Mouse (Mus musculus) midbrain, embryonic 10.5 days (tissue): ENCODE measurements around the gene Camk2g. TPM values are rescaled to one million over a fixed set of nuclear protein-coding genes. Genes with fewer than 3 reads are reported as not detected.
A peak's percentile ranks its signal among the peaks of the same experiment; 100 is the strongest.

Experiments
- DNase-seq: peaks from one replicate; pipeline ENCODE4 v3.0.0-alpha.2; 2017; ENCODE audit warnings: low spot score
- H3K27ac ChIP-seq: fragments of 300-500 bp; sonication (generic); replicated peaks from 2 replicates; pipeline ENCODE4 v1.5.1; 2016; ENCODE audit warnings: mild to moderate bottlenecking
- H3K27me3 ChIP-seq: fragments of 300-500 bp; sonication (generic); 2 replicates; pipeline ENCODE4 v1.6.1; 2016; ENCODE audit warnings: low read depth, mild to moderate bottlenecking; ENCODE audit not compliant: poor library complexity, severe bottlenecking
- H3K36me3 ChIP-seq: fragments of 300-500 bp; sonication (generic); 2 replicates; pipeline ENCODE4 v1.6.1; 2016; ENCODE audit warnings: mild to moderate bottlenecking, moderate library complexity
- H3K4me1 ChIP-seq: fragments of 300-500 bp; sonication (generic); 2 replicates; pipeline ENCODE4 v1.6.1; 2016
- H3K4me3 ChIP-seq: fragments of 300-500 bp; sonication (generic); 2 replicates; pipeline ENCODE4 v1.5.1; 2016; ENCODE audit warnings: mild to moderate bottlenecking, moderate library complexity
- H3K9me3 ChIP-seq: fragments of 300-500 bp; sonication (generic); replicated peaks from 2 replicates; pipeline ENCODE4 v1.6.1; 2016; ENCODE audit warnings: mild to moderate bottlenecking
- WGBS: fragments of 180-500 bp; shearing (Covaris S2); methylation state at CpG from one replicate; pipeline ENCODE4 v1.1.7; 2016; 5-methylcytosine and 5-hydroxymethylcytosine counted together
- polyA plus RNA-seq: library from polyadenylated mRNA; unstranded; fragments of >200 nt; fragmentation: Nextera tagmentation; extraction: Ambion mirVana; gene quantifications from 2 replicates; pipeline ENCODE4 v1.2.1, GENCODE M21; 2016

The Camk2g gene
- polyA plus RNA-seq = 41.8 and 42.8 TPM in 2 replicates

DNA sequence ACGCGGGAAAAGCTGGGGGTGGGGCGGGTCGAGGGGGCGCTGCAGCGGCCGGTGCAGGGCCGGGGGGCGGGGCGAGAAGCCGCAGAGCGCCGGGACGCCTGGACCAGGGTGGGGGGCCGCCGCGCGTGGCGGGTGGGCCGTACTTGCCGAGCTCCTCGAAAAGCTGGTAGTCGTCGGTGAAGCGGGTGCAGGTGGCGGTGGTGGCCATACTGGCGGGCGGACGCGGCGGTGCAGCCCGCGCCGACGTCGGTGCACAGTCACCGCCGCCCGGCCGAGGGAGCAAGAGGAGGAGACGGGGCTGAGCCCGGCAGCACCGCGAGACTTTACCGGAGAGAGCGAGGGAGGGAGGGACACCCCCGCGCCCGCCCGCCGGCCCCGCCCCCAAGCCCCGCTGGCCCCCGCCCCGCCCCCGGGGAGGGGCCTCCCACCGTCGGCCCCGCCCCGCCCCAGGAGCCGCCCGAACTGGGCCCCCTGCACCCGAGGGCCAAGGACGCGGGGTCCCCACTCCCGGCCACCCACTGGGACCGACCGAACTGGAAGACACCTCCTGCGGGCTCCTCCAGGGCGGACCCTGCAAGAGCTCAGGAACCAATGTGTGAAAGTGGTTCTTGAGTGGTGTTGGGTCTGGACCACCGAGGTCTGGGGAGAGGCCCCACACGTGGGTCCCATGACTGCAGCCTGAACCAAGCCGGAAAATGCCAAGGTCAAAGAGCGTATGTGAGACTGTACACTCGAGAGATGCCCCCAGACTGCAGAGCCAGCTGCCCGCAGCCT, at the start of gene Camk2g:
Camk2g (minus strand) TSS at position 331 of the 774 bp plus-strand sequence.
- peak within 1 kb of the TSS; percentile 95 for H3K27ac ChIP-seq
- DNase-seq = peak; percentile 85
- under 1% methylated on average over 46 of the region's 76 CpGs for WGBS
- H3K4me1 ChIP-seq = peaks cover 60% of the 10 kb centered on the region
- peaks cover 33% of the 10 kb centered on the region for H3K36me3 ChIP-seq
- peak within 1 kb of the TSS; percentile 96 for H3K4me3 ChIP-seq
- peaks cover 21% of the 10 kb centered on the region for H3K27me3 ChIP-seq
- H3K9me3 ChIP-seq = no peaks in the 10 kb centered on the region

DNA sequence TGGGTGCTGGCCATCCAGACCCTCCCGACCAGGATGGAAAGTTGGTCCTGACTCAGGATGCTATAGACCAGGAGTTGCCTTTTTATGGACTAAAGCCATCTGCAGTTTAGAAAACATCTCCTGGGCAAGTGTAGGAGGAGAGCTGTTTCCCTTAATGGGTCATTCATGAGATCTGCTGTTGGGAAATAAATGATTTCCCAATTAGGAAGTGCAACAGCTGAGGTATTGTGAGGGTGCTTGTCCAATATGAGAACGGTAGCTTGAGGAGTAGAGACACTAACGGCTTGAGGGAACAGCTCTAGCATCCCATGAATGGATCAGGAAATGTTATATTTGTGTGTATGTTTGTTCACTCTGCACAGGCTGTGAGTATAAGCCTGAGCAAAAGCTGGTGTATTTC, 48.7 kb upstream of the Camk2g start:
- no peak for DNase-seq
- Histone ChIP-seq H3K36me3 (no peaks in the 10 kb centered on the region), H3K4me1 (0 out of 2 replicates have a peak, but pooled peaks cover under 1% of the 10 kb centered on the region), H3K27ac (no peak overlapping the region), H3K27me3 (peaks cover 18% of the 10 kb centered on the region), H3K4me3 (no peak overlapping the region), H3K9me3 (no peaks in the 10 kb centered on the region)
- WGBS = 91% methylated on average over 3 of the region's 3 CpGs

DNA sequence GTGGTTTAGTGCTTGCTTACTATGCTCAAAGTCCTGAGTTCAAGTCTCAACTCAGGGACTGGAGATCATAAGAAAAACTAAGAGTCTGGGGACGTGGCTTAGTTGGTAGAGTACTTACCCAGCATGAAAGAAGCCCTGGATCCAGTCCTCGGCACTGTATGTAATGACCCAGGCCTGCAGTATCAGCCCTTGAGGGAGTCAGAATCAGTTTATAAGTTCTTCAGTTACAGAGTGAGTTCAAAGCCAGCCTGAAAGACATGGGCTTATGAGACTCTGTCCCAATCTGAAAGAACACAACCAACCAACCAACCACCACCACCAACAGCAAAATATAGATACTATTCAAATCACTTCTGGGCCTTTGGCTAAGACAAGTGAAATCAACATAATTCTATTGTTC, 47.6 kb upstream of the Camk2g start:
- Histone ChIP-seq H3K36me3 (no peaks in the 10 kb centered on the region), H3K27ac (no peak overlapping the region), H3K9me3 (no peaks in the 10 kb centered on the region), H3K4me1 (peaks cover 11% of the 10 kb centered on the region), H3K27me3 (peaks cover 28% of the 10 kb centered on the region), H3K4me3 (no peak overlapping the region)
- WGBS = 94% methylated on average over 2 of the region's 2 CpGs
- DNase-seq = no peak

DNA sequence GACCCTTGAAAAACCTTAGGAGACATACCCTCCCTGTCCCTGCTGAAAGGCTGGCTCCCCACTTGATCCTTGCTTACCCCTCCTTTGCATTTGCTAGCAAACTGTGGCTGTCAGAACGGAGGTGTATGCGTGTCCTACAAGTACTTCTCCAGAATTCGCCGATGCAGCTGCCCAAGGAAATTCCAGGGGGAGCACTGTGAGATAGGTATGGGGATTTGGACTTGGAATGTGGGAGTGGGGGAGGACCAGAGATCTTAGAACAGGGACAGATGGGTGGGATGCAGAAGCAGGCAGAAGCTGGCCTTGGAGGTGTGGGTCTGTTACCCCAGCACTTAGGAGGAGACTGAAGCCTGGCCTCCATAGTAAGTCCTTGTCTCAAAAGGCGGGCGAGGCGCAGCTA, 43.8 kb upstream of the Camk2g start:
- DNase-seq = no peak
- WGBS = 70% methylated on average over 7 of the region's 7 CpGs

DNA sequence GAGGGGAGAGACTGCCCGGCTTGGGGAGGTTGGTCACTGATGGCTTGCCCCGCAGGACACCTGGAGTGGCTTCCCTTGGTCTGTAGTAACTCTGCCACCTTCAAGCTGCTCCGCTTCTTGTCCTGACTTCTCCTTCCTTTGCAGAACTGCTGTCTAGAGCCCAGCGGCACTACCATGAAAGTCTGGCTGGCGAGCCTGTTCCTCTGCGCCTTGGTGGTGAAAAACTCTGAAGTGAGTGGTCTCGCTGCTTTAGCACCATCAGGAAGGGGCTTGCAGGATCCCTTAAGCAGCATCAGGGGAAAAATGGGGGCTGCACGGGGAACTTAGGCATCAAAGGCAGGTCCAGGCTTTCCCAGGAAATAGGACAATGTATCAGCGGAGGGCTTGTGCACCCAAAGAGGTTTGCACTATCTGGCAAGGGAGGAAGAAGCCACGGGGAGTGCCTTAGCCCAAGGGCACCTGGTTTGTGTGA, 43.1 kb upstream of the Camk2g start:
- Histone ChIP-seq H3K4me3 (peak overlapping the region; percentile 66), H3K9me3 (no peaks in the 10 kb centered on the region), H3K27ac (peak overlapping the region; percentile 83), H3K36me3 (no peaks in the 10 kb centered on the region), H3K27me3 (peaks cover 50% of the 10 kb centered on the region), H3K4me1 (peaks cover 15% of the 10 kb centered on the region)
- 8% methylated on average over 10 of the region's 10 CpGs for WGBS
- no peak for DNase-seq

More for the DNA sequence above, 43.8 kb upstream of the Camk2g start:
- Histone ChIP-seq H3K27me3 (peaks cover 50% of the 10 kb centered on the region), H3K27ac (no peak overlapping the region), H3K4me3 (no peak overlapping the region), H3K9me3 (no peaks in the 10 kb centered on the region), H3K36me3 (no peaks in the 10 kb centered on the region), H3K4me1 (peaks cover 15% of the 10 kb centered on the region)

DNA sequence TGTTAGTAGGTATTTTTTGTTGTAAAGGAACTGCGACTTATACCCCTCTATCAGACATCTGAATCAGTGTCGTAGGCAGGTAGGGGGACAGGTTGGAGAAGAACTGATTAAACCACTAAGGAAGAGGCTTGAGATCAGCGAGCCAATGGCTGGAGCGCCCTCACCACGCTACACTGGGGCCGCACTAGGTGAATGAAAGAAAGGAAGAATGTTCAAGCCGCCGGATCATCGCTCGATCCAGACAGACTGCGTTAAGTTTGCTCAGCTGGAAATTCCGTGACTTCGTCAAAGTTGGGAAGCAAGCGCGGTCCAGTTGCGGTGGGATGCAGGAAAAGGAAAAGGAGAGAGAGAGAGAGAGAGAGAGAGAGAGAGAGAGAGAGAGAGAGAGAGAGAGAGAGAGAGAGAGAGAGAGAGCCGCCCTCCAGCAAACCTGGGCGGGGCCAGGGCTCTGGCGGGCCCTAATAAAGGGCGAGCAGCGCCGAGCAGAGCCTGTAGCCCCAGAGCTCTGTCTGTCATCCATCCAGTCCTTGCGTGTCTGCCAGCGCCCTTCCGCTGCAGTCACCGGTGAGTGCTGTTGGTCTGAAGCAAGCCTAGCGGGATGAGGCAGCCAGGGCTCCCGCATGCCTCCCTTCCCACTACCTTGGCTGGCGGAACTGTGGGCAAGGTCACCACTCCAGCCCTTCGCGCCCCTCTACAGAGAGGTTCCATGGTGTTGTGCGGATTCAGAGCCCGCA, 42.5 kb upstream of the Camk2g start, which contains the start of gene Plau:
Plau (plus strand) TSS at position 490 of the 734 bp plus-strand sequence.
- H3K27ac ChIP-seq = peak within 1 kb of the TSS; percentile 83
- under 1% methylated on average over 33 of the region's 33 CpGs for WGBS
- peak; percentile 78 for DNase-seq
- H3K27me3 ChIP-seq = peaks cover 50% of the 10 kb centered on the region
- no peaks in the 10 kb centered on the region for H3K9me3 ChIP-seq
- peak within 1 kb of the TSS; percentile 66 for H3K4me3 ChIP-seq
- peaks cover 15% of the 10 kb centered on the region for H3K4me1 ChIP-seq
- H3K36me3 ChIP-seq = no peaks in the 10 kb centered on the region

DNA sequence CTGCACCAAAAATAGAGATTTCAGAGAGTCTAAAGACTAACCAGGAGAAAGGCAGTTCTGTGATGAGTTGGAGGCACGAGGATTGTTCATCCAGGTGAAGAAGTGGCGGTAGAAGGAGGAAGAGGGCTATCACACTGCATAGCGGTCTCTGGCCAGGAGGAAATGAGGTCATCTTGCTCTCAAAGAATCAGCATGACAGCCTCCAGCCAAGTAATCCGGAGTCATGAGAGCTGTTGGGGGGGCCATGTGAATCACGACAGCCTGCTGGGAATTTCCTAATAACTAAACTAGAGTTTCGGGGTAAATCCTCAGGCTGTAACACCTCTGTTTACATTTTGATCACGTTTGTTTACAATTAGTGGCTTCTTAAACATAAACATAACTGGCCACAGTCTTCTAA, 40.2 kb upstream of the Camk2g start:
- DNase-seq = no peak
- no peak overlapping the region for H3K4me3 ChIP-seq
- H3K27ac ChIP-seq = no peak overlapping the region
- WGBS = 68% methylated on average over 7 of the region's 7 CpGs
- H3K36me3 ChIP-seq = no peaks in the 10 kb centered on the region
- H3K4me1 ChIP-seq = peaks cover 15% of the 10 kb centered on the region
- H3K9me3 ChIP-seq = no peaks in the 10 kb centered on the region
- H3K27me3 ChIP-seq = peaks cover 48% of the 10 kb centered on the region

DNA sequence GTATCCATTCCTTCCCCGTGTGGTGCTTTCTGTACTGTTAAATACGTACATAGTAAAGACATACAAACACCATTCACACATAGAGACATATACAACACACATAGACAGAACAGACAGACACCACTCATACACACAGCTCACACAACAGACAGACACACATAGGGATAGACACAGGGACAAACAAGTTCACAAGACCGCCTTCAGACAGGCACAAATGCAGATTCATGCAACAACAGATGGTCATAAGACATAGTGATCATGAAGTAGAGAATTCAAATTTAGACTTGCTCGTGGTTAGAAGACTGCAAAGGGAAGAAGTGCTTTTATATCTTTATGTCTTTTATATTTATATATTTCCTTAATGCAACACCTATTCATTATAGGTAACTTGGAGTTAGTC, 39.6 kb upstream of the Camk2g start:
- WGBS = 96% methylated on average over 4 of the region's 4 CpGs
- H3K4me3 ChIP-seq = no peak overlapping the region
- H3K9me3 ChIP-seq = no peaks in the 10 kb centered on the region
- H3K4me1 ChIP-seq = peaks cover 15% of the 10 kb centered on the region
- no peak for DNase-seq
- H3K27me3 ChIP-seq = peaks cover 41% of the 10 kb centered on the region
- H3K27ac ChIP-seq = no peak overlapping the region
- no peaks in the 10 kb centered on the region for H3K36me3 ChIP-seq

DNA sequence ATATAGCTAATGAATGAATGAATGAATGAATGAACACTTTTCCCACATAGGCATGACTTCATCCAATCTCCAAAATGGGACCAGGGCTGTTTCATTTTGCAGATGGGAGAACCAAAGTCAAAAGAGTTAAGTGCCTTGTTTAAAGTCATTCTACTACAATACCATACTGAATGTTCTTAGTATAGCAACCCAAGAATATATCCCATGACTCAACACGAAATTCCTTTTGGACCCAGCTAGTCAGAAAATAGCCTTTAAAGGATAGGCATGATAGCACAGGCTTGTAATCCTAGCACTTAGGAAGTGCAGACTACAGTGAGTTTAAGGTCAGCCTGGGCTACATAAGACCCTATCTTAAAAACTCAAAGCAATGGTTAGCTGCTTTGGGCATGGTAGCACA, 38.0 kb upstream of the Camk2g start:
- peaks cover 8% of the 10 kb centered on the region for H3K4me1 ChIP-seq
- no peak for DNase-seq
- H3K36me3 ChIP-seq = no peaks in the 10 kb centered on the region
- H3K9me3 ChIP-seq = no peaks in the 10 kb centered on the region
- H3K27ac ChIP-seq = no peak overlapping the region
- 75% methylated on average over 1 of the region's 1 CpGs for WGBS
- no peak overlapping the region for H3K4me3 ChIP-seq
- peaks cover 25% of the 10 kb centered on the region for H3K27me3 ChIP-seq

DNA sequence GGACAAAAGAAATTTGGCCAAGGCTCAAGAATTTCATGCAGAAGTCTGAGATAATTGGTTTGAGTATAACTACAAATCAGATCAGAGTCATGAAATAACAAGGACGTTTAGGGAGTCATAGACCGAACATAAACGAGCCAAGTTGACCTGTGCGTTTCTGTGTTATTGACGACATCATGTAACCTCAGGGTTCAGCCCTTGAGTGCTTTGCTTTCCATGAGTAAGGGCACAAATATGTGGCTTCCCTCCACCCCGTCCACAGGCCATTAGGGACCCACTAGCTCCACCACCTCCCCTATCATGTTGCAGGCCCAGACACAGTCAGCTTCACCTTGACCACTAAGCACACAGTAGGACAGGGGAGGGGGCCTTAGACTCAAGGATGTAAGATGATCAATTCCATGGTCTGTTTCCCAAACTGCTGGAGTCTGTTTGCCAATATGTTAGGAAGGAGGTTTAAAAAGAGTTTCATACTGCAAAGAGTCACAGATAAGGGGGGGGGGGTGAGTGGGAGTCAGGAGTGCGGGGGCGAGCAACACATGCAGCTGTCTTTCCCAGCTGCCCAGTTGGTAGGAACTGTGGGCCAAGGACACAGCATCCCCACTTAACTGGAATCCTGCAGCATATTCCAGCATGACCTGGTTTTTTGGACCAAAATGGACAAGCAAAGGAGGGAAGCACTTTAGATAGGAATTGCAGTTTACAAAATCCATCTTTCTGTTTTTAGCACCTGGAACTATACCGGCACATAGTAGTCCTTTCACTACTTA, 37.4 kb upstream of the Camk2g start:
- no peaks in the 10 kb centered on the region for H3K36me3 ChIP-seq
- H3K4me3 ChIP-seq = no peak overlapping the region
- WGBS = 88% methylated on average over 9 of the region's 9 CpGs
- no peak for DNase-seq
- peaks cover 4% of the 10 kb centered on the region; the same call in 1 of the 2 replicates for H3K4me1 ChIP-seq
- no peak overlapping the region for H3K27ac ChIP-seq
- peaks cover 22% of the 10 kb centered on the region for H3K27me3 ChIP-seq
- no peaks in the 10 kb centered on the region for H3K9me3 ChIP-seq

DNA sequence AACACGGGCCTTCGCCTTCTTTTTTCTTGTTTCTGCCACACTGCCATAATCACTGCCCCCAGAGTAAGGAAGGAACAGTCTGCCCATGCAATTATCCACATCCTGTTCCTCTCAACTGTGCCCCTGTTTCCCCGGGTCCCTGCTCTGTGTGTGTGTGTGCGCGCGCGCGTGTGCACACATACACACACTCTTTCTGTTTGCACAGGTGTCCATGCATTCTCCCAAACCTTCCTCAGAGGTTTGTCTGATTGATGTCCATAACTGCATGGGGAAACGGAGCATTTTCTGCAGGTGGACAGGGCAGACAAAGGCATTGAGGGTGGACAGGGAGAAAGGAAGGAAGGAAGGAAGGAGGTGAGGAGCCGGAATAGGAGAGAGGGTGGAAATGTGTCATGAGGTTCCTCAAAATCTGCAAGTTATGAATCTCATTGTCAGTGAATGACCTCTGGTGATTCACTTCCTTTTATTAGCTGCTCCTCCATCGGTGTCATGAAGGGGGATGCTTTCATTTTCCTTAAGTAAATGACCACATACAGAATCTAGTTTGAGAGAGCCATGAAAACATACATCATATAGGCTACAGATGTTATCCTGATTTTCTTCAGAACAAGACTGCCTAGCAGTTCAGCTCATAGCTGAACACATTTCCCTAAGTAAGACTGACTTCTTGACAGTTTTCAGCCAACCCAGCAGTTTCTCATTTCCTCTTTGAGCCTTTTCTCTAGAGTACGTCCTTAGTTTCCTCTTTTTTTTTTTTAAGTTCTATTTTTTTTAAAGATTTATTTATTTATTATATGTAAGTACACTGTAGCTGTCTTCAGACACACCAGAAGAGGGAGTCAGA, 35.9 kb upstream of the Camk2g start:
- Histone ChIP-seq H3K4me3 (no peak overlapping the region), H3K4me1 (no peaks in the 10 kb centered on the region), H3K36me3 (no peaks in the 10 kb centered on the region), H3K27ac (no peak overlapping the region), H3K27me3 (peaks cover 10% of the 10 kb centered on the region), H3K9me3 (no peaks in the 10 kb centered on the region)
- WGBS = 86% methylated on average over 12 of the region's 12 CpGs
- DNase-seq = no peak

DNA sequence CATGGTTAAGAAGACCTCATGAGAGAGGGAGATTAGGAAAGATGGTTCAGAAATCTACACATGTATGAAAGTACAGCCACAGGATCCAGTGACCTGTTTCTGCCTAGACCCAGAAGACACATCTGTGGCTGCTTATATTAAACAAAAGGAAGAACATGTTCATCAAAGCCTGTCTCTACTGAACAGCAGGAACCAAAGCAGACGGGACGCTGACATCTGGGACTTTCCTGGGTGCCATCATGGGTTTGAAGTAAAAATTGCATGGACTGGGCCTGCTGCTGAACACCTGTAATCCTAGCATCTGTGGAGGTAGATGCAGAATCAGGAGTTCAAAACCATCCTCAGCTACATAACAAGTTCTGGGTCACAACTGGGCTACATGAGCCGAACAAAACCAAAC, 34.6 kb upstream of the Camk2g start:
- WGBS = 85% methylated on average over 3 of the region's 3 CpGs

More for the DNA sequence above, 34.6 kb upstream of the Camk2g start:
- Histone ChIP-seq H3K4me1 (no peaks in the 10 kb centered on the region), H3K9me3 (no peaks in the 10 kb centered on the region), H3K27ac (no peak overlapping the region), H3K36me3 (no peaks in the 10 kb centered on the region), H3K4me3 (no peak overlapping the region), H3K27me3 (no peaks in the 10 kb centered on the region)
- no peak for DNase-seq
